9 mouse cellular contexts compared by ENCODE assay signal in the genomic region with DNA sequence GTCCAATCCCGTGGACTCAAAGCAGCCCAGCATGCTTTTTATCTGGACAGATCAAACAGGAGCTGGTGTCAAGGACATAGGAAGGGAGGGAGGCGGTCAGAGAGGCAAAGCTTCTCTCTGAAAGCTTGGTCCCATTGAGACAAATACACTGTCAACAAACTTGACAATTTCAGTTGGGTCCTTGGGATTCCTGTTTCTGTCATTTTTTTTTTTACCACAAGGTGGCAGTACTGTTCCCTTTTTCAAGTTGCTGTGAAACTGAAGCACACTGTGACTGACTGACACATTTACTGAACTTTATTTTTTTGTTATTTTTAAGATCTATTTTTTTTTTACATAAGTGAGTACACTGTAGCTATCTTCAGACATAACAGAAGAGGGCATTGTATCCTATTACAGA. TPM values are rescaled to one million over a fixed set of nuclear protein-coding genes. Genes with fewer than 3 reads are reported as not detected.
DNase-seq lines count a peak whose midpoint lies in the region; ATAC-seq and TF ChIP-seq lines count a peak whose summit lies in the region.
"Had no signal": no experiment of that assay in that cellular context is flagged by ENCODE, and none has a peak within 500 bp of the region (broad histone marks: within the 10 kb centered on the region; RNA-seq: fewer than 3 reads in every experiment).

No protein-coding gene starts in this region.

- peaks cover 29% of the 10 kb centered on the region for H3K36me3 ChIP-seq in lung, postnatal 0 days (ENCODE audit: insufficient read depth, low read length)
- H3K36me3 ChIP-seq in kidney, embryonic 16.5 days (ENCODE audit: insufficient read depth, low read length): peaks cover 42% of the 10 kb centered on the region

- ATAC-seq in lung, postnatal 0 days: peak; percentile 17; the same call in 1 of the 2 replicates
- ATAC-seq in kidney, embryonic 16.5 days (ENCODE audit: low FRiP score, low TSS enrichment): no peak

- DNase-seq in heart, adult 8-10 months (ENCODE audit: low spot score): peak; percentile 33
- no peak for DNase-seq in heart, adult 9 months (ENCODE audit: low spot score in 2 of 2)
- peak; percentile 21 to 27 for DNase-seq in B cell, adult 2 months
- peak; percentile 83 for DNase-seq in adipocyte (ENCODE audit: low spot score)
- peak; percentile 67 for DNase-seq in lung, postnatal 0 days (ENCODE audit: low spot score)
- DNase-seq in urinary bladder, postnatal 10 days (ENCODE audit: low spot score): no peak
- no peak for DNase-seq in left cerebral cortex, postnatal 36 days (ENCODE audit: low spot score in 2 of 2)

- no peak overlapping the region for H3K4me2 ChIP-seq in lung, postnatal 0 days (replicated peaks; ENCODE audit: low read depth, low read length)
- no peak overlapping the region for H3K4me2 ChIP-seq in kidney, embryonic 16.5 days (replicated peaks; ENCODE audit: low read depth, low read length)

- no peak for TF ChIP-seq EP300 in lung, postnatal 0 days (IDR thresholded peaks at IDR 0.05)

- no peak overlapping the region for H3K4me3 ChIP-seq in lung, postnatal 0 days (ENCODE audit: low read depth, low read length)
- no peak overlapping the region for H3K4me3 ChIP-seq in kidney, embryonic 16.5 days (ENCODE audit: low read length)
- H3K4me3 ChIP-seq: myocyte had no signal

- peak; percentile 78 for TF ChIP-seq CTCF in lung, postnatal 0 days (IDR thresholded peaks at IDR 0.05)

- H3K9me3 ChIP-seq in lung, postnatal 0 days (ENCODE audit: low read length): no peaks in the 10 kb centered on the region
- H3K9me3 ChIP-seq in kidney, embryonic 16.5 days (ENCODE audit: low read length): no peaks in the 10 kb centered on the region

- H3K4me1 ChIP-seq in lung, postnatal 0 days (ENCODE audit: insufficient read depth, low read depth, low read length): no peaks in the 10 kb centered on the region
- no peaks in the 10 kb centered on the region for H3K4me1 ChIP-seq in kidney, embryonic 16.5 days (ENCODE audit: insufficient read depth, low read length)

- H3K27me3 ChIP-seq in lung, postnatal 0 days (replicated peaks; ENCODE audit: insufficient read depth, low read length): no peaks in the 10 kb centered on the region
- no peaks in the 10 kb centered on the region for H3K27me3 ChIP-seq in kidney, embryonic 16.5 days (ENCODE audit: insufficient read depth, low read length)

- no peak overlapping the region for H3K9ac ChIP-seq in lung, postnatal 0 days (replicated peaks; ENCODE audit: low read depth)
- H3K9ac ChIP-seq in kidney, embryonic 16.5 days (replicated peaks; ENCODE audit: low read length): no peak overlapping the region

- intact Hi-C loops in left cerebral cortex, postnatal 36 days (cut with DNase I): loop anchor here (2.0 to 5.0 kb wide), 2 partner anchors 131 to 198 kb away; partner anchors contain the start of gene Prdm10

- no peak overlapping the region for H3K27ac ChIP-seq in lung, postnatal 0 days (ENCODE audit: low read length)
- no peak overlapping the region for H3K27ac ChIP-seq in kidney, embryonic 16.5 days (ENCODE audit: low read length)

- WGBS in lung, postnatal 0 days: 65% methylated on average over 2 of the region's 2 CpGs
- WGBS in kidney, embryonic 16.5 days: 84% methylated on average over 2 of the region's 2 CpGs

RNA-seq across cellular contexts. Expression of gene St14, which starts 19.4 kb away (rescaled TPM):
- total RNA-seq in heart, adult 8-10 months (2022): under 1 TPM; 0.12 to 0.66 (median 0.22) TPM
- 36.6 and 42.3 TPM in 2 replicates for polyA plus RNA-seq in lung, postnatal 0 days (2015; fragmentation: Nextera tagmentation; extraction: Ambion mirVana)
- total RNA-seq in left cerebral cortex, postnatal 36 days (2021): under 1 TPM; 0.49 to 0.93 TPM
- 46.7 and 48.3 TPM in 2 replicates for polyA plus RNA-seq in kidney, embryonic 16.5 days (2015; fragmentation: Nextera tagmentation; extraction: Ambion mirVana)

Comparison
In these comparisons a context has a peak if more than half of its experiments do, and no peak if none do; other contexts are left out.
1. DNase-seq: peak in heart, adult 8-10 months (single experiment), B cell, adult 2 months (2 of 2), adipocyte (single experiment) and lung, postnatal 0 days (single experiment); none in heart, adult 9 months (0 of 2), urinary bladder, postnatal 10 days (single experiment) and left cerebral cortex, postnatal 36 days (0 of 2).